Mouse (Mus musculus): ENCODE measurements around the gene Poc5.

Poc5 gene

GRCm38 (mm10) chr13:96431595-96432156, 43.6 kb downstream of the Poc5 start:
- in situ Hi-C loops (cut with MboI, MseI) = loop anchor here (5.0 kb wide), 1 partner anchor 161 kb away; no protein-coding TSS in a partner anchor

- in situ Hi-C loops (cut with MboI, MseI) = loop anchor here (5.0 kb wide), 1 partner anchor 160 kb away; no protein-coding TSS in a partner anchor
Observed at GRCm38 (mm10) chr13:96432376-96432811, 44.3 kb downstream of the Poc5 start.

- in situ Hi-C loops (cut with MboI, MseI) = loop anchor here (5.0 kb wide), 1 partner anchor 159 kb away; no protein-coding TSS in a partner anchor
Observed at GRCm38 (mm10) chr13:96433041-96433440, 44.9 kb downstream of the Poc5 start.

GRCm38 (mm10) chr13:96433648-96434190, 45.6 kb downstream of the Poc5 start:
- in situ Hi-C loops (cut with MboI, MseI) = loop anchor here (5.0 kb wide), 1 partner anchor 159 kb away; no protein-coding TSS in a partner anchor

DNA sequence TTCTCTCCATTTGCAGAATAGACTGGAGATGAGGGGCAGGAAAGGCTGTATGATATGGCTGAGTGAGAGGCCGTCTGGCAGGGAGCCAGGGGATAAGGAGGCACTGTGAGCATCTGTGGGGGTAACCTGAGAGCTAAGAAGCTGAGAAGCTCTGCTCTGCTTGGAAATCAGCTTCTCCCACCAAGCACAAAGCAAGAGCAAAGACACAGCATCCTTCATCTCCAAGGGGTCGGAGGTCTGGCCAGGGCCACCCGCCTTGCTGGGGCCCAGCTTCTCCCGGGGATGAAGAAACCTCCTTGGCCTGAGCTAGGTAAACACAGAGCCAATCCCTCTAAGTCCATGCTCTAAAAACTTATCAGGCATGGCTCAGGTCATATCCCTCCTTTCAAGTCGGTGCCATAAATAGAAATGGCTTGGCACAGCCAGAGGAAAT, 46.8 kb downstream of the Poc5 start:
- in situ Hi-C loops (cut with MboI, MseI) = loop anchor here (5.0 kb wide), 2 partner anchors 87 to 157 kb away; no protein-coding TSS in a partner anchor

- in situ Hi-C loops (cut with MboI, MseI) = loop anchor here in 1 of 2 experiments (5.0 kb wide), 1 partner anchor 87 kb away; no protein-coding TSS in a partner anchor
Observed at GRCm38 (mm10) chr13:96435793-96436192, 47.7 kb downstream of the Poc5 start.

DNA sequence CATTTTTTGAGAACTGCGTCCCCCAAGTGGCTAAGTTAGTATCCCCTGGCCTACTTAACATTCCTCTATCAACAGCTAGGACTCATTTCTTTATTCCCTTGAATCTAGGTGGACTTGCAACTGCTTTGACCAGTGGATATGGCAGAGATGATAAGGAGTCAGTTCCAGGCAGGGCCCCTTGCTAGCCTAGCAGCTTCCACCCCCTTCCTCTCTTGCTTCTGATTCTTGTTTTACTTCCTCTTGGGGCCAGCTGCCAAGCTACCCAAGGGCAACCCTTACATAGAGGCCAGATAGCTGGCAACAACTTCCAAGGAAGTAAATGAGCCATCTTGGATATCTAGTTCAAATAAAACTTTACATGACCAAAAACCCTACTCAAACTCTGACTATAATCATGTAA, 48.8 kb downstream of the Poc5 start:
- in situ Hi-C loops (cut with MboI, MseI) = loop anchor here in 1 of 2 experiments (5.0 kb wide), 1 partner anchor 85 kb away; no protein-coding TSS in a partner anchor

DNA sequence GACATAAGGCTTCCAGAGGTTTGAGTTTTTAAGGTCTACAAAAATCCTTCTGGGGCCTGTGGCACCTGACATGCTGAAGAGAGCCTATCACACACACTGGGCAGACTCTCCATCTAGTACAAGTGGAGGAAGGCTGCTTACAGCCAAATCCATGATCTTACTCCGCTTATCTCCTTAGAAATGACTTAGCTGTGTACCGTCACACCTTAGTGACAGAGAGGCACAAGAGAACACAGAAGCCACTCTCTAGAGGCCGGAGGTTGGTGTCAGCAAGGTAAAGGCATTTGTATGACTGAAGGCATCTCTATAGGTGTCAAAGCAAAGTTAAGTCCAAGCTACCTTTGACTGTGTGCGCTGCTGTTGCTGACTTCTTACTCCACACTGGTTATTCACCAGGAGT, 52.3 kb downstream of the Poc5 start:
- in situ Hi-C loops (cut with MboI, MseI) = no loop called here

DNA sequence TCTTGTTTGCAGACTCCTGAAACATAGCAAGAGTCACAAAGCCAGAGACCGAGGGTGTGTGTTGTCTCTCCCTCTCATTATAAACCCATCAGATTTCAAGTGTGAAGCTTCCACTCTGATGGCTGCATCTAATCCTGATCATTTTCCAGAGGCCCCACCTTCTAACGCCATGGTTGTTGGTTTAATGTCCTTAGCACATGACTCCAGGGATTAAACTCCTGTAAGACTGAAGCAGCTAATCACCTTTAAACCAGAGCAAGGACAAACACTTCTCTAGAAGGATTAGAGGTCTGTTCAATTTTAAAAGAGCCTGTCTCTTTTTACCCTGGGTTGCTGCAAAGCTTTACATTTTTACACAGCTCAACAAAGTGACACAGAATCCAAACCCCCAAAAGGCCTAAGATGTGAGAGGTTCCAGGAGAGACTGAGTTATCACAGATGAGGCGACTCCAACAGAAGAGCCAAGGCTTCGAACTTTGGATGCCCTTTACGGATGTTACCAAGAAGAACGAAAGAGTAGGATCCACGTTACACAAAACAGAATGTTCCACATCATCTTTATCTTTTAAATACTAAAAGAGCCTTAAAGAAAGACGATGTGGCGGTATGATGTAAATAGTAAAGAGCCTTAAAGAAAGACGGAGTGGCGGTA, 62.2 kb downstream of the Poc5 start:
- in situ Hi-C loops (cut with MboI, MseI) = no loop called here

DNA sequence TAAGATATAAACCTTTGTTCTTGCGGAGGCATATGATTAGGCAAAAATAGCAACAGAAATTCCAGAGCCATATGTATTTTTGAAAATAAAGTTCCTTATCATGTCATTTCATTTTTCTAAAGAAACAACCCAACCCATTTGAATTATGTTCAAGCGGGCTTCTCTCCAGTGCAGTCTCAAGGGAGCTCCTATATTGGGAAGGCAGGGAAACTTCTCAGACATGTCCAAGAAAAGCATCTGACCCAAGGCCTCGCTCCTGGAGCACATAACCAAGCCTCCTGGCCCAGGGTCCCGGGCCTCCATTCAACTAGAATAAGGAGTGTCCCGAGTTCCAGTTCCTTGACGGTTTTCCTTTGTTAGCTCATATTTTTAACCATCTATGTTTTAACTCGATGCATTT, 62.8 kb downstream of the Poc5 start:
- in situ Hi-C loops (cut with MboI, MseI) = no loop called here

GRCm38 (mm10) chr13:96451386-96452140, 63.5 kb downstream of the Poc5 start:
- in situ Hi-C loops (cut with MboI, MseI) = no loop called here

- in situ Hi-C loops (cut with MboI, MseI) = no loop called here
Observed at GRCm38 (mm10) chr13:96452621-96453020, 64.5 kb downstream of the Poc5 start.

- in situ Hi-C loops (cut with MboI, MseI) = no loop called here
Observed at GRCm38 (mm10) chr13:96454288-96454687, 66.2 kb downstream of the Poc5 start.

DNA sequence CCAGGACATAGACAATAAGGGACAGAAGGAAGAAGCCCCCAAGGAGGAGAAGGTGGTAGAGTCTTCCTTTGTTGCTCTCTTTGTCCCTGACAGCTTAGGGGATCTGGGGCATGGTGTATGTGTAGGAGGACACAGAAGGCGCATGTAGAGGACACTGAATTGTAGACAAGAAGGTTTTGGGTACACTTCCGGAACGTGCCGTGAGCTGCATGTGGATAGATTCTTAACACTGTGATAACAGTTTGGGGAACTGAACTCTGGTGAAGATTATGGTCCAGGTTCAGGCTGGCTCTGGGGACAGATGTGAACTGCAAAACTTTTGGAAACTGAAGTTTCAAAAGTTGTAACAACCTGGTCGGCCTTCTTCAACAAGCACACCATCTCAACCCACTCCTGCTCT, 69.5 kb downstream of the Poc5 start:
- in situ Hi-C loops (cut with MboI, MseI) = no loop called here

- in situ Hi-C loops (cut with MboI, MseI) = no loop called here
Observed at GRCm38 (mm10) chr13:96458018-96458417, 69.9 kb downstream of the Poc5 start.

DNA sequence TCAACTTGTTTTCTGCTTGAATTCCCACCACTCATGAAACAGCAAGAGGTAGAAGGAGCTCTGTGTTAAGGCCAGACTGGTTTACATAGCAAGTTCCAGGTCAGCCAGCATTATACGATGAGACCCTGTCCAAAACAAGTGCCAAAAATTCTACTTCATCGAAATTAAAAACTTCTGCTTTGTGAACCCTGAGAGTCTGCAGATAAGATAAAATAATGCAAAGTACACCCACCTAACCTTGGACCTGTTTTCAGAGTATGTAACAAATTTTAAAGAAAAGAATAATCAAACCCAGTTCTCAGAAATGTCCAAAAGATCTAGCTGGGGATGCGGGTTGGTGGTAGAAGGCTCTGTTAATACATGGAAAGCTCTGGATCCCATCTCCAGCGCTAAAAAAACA, 70.5 kb downstream of the Poc5 start:
- in situ Hi-C loops (cut with MboI, MseI) = no loop called here

DNA sequence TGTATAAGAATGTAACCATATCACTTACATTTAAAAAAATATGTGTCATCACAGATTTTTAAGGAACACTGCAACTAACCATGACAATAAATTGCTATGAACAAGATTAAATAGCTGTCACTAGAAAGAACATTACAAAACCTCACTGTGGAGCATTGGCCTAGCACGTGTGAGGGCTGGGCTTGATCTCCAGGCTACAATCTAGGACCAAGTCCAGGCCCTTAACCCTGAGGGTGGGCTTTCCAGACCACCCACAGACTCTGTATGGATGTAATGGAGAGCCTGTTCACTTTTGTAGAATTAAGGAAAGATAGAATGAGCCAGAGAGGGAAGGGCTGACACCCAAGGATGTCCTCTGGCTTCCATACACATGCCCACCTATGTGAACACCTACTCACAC, 74.5 kb downstream of the Poc5 start:
- in situ Hi-C loops (cut with MboI, MseI) = loop anchor here in 1 of 2 experiments (10.0 kb wide), 1 partner anchor 268 kb away; no protein-coding TSS in a partner anchor

GRCm38 (mm10) chr13:96465315-96465714, 77.2 kb downstream of the Poc5 start:
- in situ Hi-C loops (cut with MboI, MseI) = loop anchor here in 1 of 2 experiments (10.0 kb wide), 1 partner anchor 271 kb away; no protein-coding TSS in a partner anchor

All from T-helper 17 cell (primary cell).